Mouse (Mus musculus): ENCODE results near the gene Zc4h2. TPM values are rescaled to one million over a fixed set of nuclear protein-coding genes. Genes with fewer than 3 reads are reported as not detected.

Zc4h2 gene
- polyA plus RNA-seq (2014; fragmentation: Nextera tagmentation; extraction: Ambion mirVana) = 11.0 and 11.7 TPM in 2 replicates

DNA sequence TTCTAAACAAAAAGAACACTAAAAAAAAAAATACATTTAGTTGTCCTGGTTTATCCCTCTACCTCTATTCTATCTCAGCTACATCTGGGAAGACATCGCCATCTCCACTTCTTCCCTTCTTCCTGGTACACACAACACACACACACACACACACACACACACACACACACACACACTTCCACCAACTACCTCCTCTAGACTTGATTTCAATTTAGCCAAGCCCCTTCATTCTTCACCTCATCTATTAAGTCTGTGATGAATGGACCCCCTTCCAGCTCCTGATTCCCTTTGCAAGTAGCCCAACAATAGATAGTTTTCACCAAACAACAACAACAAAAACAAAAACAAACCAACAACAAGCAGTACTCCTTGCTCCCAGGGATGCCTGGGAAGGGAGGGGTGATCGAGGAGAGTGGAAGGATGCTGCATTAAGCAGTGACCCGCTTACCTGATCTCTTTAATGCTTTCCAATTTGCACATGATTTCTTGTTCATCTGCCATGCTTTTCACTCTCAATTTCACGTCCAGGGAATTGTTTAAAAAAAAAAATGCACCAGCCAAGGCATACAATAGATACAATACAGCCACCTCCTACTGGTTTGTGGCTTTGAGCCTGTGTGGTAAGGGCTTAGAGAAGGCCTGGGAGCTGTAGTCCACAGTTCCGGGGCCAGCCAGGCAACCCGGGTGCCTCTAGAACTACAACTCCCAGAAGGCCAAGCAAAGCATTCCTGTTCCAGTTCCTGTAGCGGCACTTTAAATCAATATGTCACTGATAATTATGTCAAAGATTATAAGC lies at the start of gene Zc4h2:
TSS of gene Zc4h2 (minus strand) at position 706 of the 796 bp plus-strand sequence.
- DNase-seq (ENCODE audit: low spot score) = peak; percentile 53
- Histone ChIP-seq H3K9me3 (ENCODE audit: control insufficient read depth, low read length) (no peaks in the 10 kb centered on the region), H3K4me1 (replicated peaks; ENCODE audit: control insufficient read depth, insufficient read depth, low read length) (no peaks in the 10 kb centered on the region), H3K36me3 (ENCODE audit: control insufficient read depth, insufficient read depth, low read length) (no peaks in the 10 kb centered on the region), H3K4me2 (peak within 1 kb of the TSS; percentile 55), H3K27ac (ENCODE audit: low read depth, low read length) (no peak within 1 kb of the TSS), H3K9ac (ENCODE audit: low read depth, low read length) (peak within 1 kb of the TSS; percentile 52; the same call in 1 of the 2 replicates), H3K27me3 (replicated peaks; ENCODE audit: control insufficient read depth, insufficient read depth, low read length) (no peaks in the 10 kb centered on the region), H3K4me3 (ENCODE audit: low read depth, low read length) (peak within 1 kb of the TSS; percentile 49)
- ATAC-seq (replicated peaks; ENCODE audit: low FRiP score) = peak; percentile 99
- WGBS = 26% methylated on average over 7 of the region's 7 CpGs

DNA sequence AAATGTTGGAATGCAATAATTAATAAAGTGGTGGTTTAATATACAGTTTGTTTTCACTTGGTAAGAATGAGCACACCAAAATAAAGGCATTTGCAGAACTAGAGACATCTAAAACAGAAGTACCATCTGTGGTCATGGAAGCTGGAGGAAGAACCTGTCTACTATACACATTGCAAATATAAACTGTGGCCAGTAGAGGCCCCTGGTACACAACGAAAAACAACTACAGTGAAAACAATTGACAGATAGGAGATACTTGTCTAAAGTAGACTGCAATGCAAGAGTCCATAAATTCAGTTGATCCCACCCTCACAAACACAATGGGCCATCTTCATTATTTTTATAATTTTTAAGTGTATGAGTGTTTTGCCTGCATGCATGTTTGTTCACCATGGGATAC lies 28.8 kb upstream of the Zc4h2 start:
- H3K4me3 ChIP-seq (ENCODE audit: low read depth, low read length) = no peak overlapping the region
- no peaks in the 10 kb centered on the region for H3K27me3 ChIP-seq (replicated peaks; ENCODE audit: control insufficient read depth, insufficient read depth, low read length)
- ATAC-seq (replicated peaks; ENCODE audit: low FRiP score) (no peak), DNase-seq (ENCODE audit: low spot score) (no peak)
- no peaks in the 10 kb centered on the region for H3K4me1 ChIP-seq (replicated peaks; ENCODE audit: control insufficient read depth, insufficient read depth, low read length)
- H3K27ac ChIP-seq (ENCODE audit: low read depth, low read length) = no peak overlapping the region
- H3K9me3 ChIP-seq (ENCODE audit: control insufficient read depth, low read length) = no peaks in the 10 kb centered on the region
- 28% methylated on average over 1 of the region's 1 CpGs for WGBS
- no peak overlapping the region for H3K9ac ChIP-seq (ENCODE audit: low read depth, low read length)
- H3K4me2 ChIP-seq = no peak overlapping the region
- no peaks in the 10 kb centered on the region for H3K36me3 ChIP-seq (ENCODE audit: control insufficient read depth, insufficient read depth, low read length)

DNA sequence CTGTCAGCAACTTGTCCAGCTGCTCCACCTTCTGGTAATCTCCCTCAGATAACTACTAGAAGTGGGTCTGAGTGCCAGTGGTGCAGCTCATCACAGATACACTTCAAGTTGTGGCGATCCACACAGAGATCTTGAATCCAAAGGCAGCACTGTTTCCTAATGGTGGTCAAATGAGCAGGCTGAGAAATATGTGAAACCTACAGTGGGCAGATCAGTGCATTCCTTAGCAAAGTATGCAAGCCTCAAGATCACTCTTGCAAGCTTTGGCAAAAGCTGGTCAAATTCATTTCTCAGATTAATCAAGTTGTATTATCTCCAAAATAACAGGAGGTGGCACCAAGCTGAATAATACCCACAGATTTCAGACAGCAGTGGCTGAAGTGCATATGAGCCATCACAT lies 23.9 kb upstream of the Zc4h2 start:
- no peak overlapping the region for H3K4me3 ChIP-seq (ENCODE audit: low read depth, low read length)

DNA sequence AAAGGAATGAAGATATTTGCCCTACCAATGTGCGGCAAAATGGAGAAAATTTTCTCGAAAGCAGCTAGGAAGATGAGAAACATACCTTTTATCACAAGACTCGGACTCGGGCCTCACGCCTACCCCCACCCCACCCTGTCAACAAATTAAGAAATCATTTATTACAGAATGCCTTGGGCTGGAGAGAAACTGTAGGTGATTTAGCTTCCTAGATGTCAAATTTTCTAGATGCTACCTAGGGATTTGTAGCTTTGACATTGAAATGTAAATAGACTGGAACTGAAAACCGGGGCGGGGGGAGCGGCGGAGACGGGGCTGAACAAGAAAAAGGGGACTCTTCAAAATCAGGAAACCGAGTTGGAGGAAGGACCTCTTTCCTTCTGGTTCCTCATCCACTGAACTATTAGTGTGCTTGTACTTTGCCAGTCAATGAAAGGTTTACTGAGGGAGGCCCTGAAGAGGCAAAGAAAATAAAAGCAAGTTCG lies 333 bp upstream of the Zc4h2 start:
- no peak overlapping the region for H3K27ac ChIP-seq (ENCODE audit: low read depth, low read length)
- H3K36me3 ChIP-seq (ENCODE audit: control insufficient read depth, insufficient read depth, low read length) = no peaks in the 10 kb centered on the region
- ATAC-seq (replicated peaks; ENCODE audit: low FRiP score) (peak; percentile 58), DNase-seq (ENCODE audit: low spot score) (no peak)
- H3K4me2 ChIP-seq = peak overlapping the region; percentile 55
- peak overlapping the region; percentile 49 for H3K4me3 ChIP-seq (ENCODE audit: low read depth, low read length)
- H3K4me1 ChIP-seq (replicated peaks; ENCODE audit: control insufficient read depth, insufficient read depth, low read length) = no peaks in the 10 kb centered on the region
- H3K9me3 ChIP-seq (ENCODE audit: control insufficient read depth, low read length) = no peaks in the 10 kb centered on the region
- H3K27me3 ChIP-seq (replicated peaks; ENCODE audit: control insufficient read depth, insufficient read depth, low read length) = no peaks in the 10 kb centered on the region
- peak overlapping the region; percentile 52; the same call in 1 of the 2 replicates for H3K9ac ChIP-seq (ENCODE audit: low read depth, low read length)
- whole genome bisulfite sequencing = 11% methylated on average over 12 of the region's 12 CpGs

More for the DNA sequence above, 23.9 kb upstream of the Zc4h2 start:
- Histone ChIP-seq H3K9ac (ENCODE audit: low read depth, low read length) (no peak overlapping the region), H3K27ac (ENCODE audit: low read depth, low read length) (no peak overlapping the region), H3K4me1 (replicated peaks; ENCODE audit: control insufficient read depth, insufficient read depth, low read length) (no peaks in the 10 kb centered on the region), H3K4me2 (no peak overlapping the region), H3K9me3 (ENCODE audit: control insufficient read depth, low read length) (no peaks in the 10 kb centered on the region), H3K36me3 (ENCODE audit: control insufficient read depth, insufficient read depth, low read length) (no peaks in the 10 kb centered on the region), H3K27me3 (replicated peaks; ENCODE audit: control insufficient read depth, insufficient read depth, low read length) (no peaks in the 10 kb centered on the region)
- ATAC-seq (replicated peaks; ENCODE audit: low FRiP score) = no peak
- 71% methylated on average over 1 of the region's 1 CpGs for WGBS
- DNase-seq (ENCODE audit: low spot score) = no peak

DNA sequence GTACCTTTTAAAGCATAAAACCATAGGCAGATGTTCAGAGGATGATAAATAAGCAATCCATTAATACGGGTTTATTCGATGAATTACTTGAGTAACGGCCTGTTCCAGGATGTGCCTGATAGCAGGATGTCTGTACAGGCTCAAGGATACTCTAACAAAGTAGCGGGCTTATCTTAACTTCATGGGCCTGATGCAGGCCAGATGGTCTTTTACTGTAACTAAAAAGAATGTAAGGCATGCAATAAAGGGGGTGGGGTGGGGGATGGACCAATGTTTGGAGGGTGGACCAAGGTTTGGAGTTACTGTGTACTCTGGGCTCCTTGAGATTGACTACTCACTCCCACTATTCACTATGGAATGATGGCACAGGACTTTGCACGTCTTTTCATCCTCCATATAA lies 57.7 kb downstream of the Zc4h2 start:
- no peaks in the 10 kb centered on the region for H3K27me3 ChIP-seq (replicated peaks; ENCODE audit: control insufficient read depth, insufficient read depth, low read length)
- WGBS = 60% methylated on average over 5 of the region's 5 CpGs
- no peak for DNase-seq (ENCODE audit: low spot score)

More for the DNA sequence above, 57.7 kb downstream of the Zc4h2 start:
- H3K27ac ChIP-seq (ENCODE audit: low read depth, low read length) = no peak overlapping the region
- no peaks in the 10 kb centered on the region for H3K4me1 ChIP-seq (replicated peaks; ENCODE audit: control insufficient read depth, insufficient read depth, low read length)
- H3K4me3 ChIP-seq (ENCODE audit: low read depth, low read length) = no peak overlapping the region
- H3K36me3 ChIP-seq (ENCODE audit: control insufficient read depth, insufficient read depth, low read length) = no peaks in the 10 kb centered on the region
- ATAC-seq (replicated peaks; ENCODE audit: low FRiP score) = 0 out of 2 replicates have a peak, but pooled peaks have one; percentile 20
- no peak overlapping the region for H3K4me2 ChIP-seq
- no peaks in the 10 kb centered on the region for H3K9me3 ChIP-seq (ENCODE audit: control insufficient read depth, low read length)
- H3K9ac ChIP-seq (ENCODE audit: low read depth, low read length) = no peak overlapping the region

Other genes starting within 250 kb of the Zc4h2 start
- 5.5 and 6.1 TPM in 2 replicates for gene Amer1, start 213.6 kb downstream of the Zc4h2 start, polyA plus RNA-seq (2014; fragmentation: Nextera tagmentation; extraction: Ambion mirVana)
- gene Asb12, start 100.5 kb downstream of the Zc4h2 start, polyA plus RNA-seq (2014; fragmentation: Nextera tagmentation; extraction: Ambion mirVana) = not detected in 2 replicates
- not detected in 2 replicates for gene Pfn5, start 100.4 kb downstream of the Zc4h2 start, polyA plus RNA-seq (2014; fragmentation: Nextera tagmentation; extraction: Ambion mirVana)
- 1.0 and 1.4 TPM in 2 replicates for gene Zc3h12b, start 53.2 kb upstream of the Zc4h2 start, polyA plus RNA-seq (2014; fragmentation: Nextera tagmentation; extraction: Ambion mirVana)

Data from liver, embryonic 11.5 days (tissue).